Mouse (Mus musculus): Measurements from ENCODE around the gene Clstn3.

DNA sequence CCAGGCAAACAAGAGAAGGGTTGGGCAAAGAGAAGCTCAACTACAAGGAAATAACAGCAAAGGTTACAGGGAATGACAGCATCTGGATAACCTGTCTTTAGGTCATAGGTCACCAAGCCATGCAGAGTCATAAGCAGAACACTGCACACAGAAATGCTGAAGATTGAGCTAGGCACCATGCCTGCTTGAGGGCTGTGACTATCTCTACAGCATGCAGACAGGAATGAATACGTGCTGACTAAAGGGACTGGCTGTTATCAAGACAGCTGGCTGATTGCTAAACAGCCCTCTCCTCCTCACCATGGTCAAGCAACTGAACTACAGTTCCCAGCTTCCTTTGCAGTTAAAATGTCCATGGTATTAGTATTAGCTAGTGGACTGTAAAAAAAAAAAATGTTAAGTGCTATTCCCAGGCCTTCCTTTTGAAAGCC, 40.5 kb downstream of the Clstn3 start:
- TF ChIP-seq CTCF (IDR thresholded peaks at IDR 0.05; ENCODE audit: extremely low read depth, insufficient read depth, low read length) (no peak), POLR2A (IDR thresholded peaks at IDR 0.05; ENCODE audit: extremely low read depth, insufficient read depth, low read length) (no peak)

Measured in cortical plate, adult 2 months (tissue).